Mouse (Mus musculus): ENCODE data around the gene Ythdf1. TPM values are rescaled to one million over a fixed set of nuclear protein-coding genes. Genes with fewer than 3 reads are reported as not detected.

Ythdf1 gene
- 80.5 and 83.1 TPM in 2 replicates for polyA plus RNA-seq (2014; fragmentation: Nextera tagmentation; extraction: Ambion mirVana)

DNA sequence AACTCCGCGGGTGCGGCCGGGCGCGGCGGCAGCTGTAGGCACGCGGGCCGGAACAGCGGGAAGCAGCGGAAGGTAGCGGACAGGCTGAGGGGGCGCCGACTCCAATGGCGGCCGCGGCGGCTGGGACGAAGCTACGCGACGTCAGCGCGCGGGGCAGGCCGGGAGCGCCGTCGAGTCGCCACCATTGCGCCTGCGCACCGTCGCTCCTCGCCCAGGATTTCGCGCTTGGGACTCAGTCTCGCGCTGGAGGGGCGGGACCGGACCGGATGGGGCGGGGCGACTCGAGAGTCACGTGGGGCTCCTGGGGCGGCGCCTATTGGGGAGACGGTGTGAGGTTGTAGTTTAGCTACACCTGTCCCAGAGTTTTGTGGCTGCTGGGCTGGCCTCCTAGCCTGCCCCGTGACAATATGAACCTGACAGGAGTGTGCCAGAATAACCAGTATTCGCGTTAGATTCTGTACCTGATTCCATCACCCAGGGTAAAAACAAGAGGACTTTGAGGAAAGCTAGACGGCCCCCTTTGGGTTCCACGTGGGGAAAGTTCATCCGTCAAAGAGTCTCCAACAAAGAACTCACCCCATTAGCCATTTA lies at the start of gene Ythdf1:
Gene Ythdf1 (minus strand): TSS at position 140 of the 591 bp plus-strand sequence.
- Histone ChIP-seq H3K4me1 (ENCODE audit: control insufficient read depth, insufficient read depth, low read length) (no peaks in the 10 kb centered on the region), H3K9ac (ENCODE audit: low read length) (peak within 1 kb of the TSS; percentile 99), H3K27me3 (ENCODE audit: control insufficient read depth, insufficient read depth, low read length) (no peaks in the 10 kb centered on the region), H3K27ac (replicated peaks; ENCODE audit: low read depth, low read length) (peak within 1 kb of the TSS; percentile 59), H3K4me3 (ENCODE audit: low read depth, low read length) (peak within 1 kb of the TSS; percentile 100), H3K36me3 (ENCODE audit: control insufficient read depth, insufficient read depth, low read length) (peaks cover 6% of the 10 kb centered on the region), H3K4me2 (ENCODE audit: low read depth, severe bottlenecking) (peak within 1 kb of the TSS; percentile 68), H3K9me3 (ENCODE audit: control insufficient read depth, low read length) (no peaks in the 10 kb centered on the region)
- DNase-seq (ENCODE audit: low spot score) (peak; percentile 99), ATAC-seq (ENCODE audit: insufficient number of reproducible peaks, low FRiP score, low TSS enrichment, low read depth) (peak; percentile 97)
- under 1% methylated on average over 41 of the region's 56 CpGs for WGBS

DNA sequence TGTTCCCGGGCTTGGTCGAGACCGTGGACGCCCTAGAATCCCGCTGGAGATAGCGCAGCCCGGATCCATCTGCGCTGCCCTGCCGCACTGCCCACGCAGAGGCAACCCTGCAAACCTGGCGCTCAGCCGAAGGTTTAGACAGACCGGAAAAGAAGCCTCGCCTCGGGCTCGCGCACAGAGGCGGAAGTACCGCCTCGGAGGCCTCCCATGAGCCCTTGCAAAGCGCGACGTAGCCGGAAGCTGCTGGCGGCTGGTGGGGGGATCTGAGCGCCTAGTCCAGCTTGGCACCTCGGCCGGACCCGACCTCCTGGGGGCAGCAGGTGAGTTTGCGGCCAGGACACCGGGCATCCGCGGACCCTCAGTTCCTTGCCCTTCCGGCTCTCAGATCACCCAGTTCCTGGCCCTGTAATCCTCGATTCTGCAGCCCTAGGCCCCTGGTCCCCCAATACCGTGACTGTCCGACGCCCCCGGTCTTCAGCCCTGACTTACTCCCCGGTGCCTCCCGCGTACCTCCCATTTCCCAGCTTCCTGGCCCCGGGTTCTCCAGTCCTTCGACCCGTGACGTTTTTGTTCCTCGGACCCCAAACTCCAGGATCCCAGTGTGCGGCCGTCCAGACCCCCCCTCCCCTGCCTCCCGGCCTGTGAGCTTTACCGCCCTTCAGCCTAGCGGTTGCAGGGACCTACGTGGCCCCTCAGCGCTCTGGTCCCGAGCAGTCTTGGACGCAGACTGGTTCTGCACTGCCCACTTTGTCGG lies 46.4 kb upstream of the Ythdf1 start, which contains the start of gene Arfgap1:
Gene Arfgap1 (plus strand): TSS at position 216 of the 754 bp plus-strand sequence.
- ATAC-seq (ENCODE audit: insufficient number of reproducible peaks, low FRiP score, low TSS enrichment, low read depth) (peak; percentile 86), DNase-seq (ENCODE audit: low spot score) (peak; percentile 90)
- Histone ChIP-seq H3K4me3 (ENCODE audit: low read depth, low read length) (peak within 1 kb of the TSS; percentile 94), H3K9me3 (ENCODE audit: control insufficient read depth, low read length) (no peaks in the 10 kb centered on the region), H3K36me3 (ENCODE audit: control insufficient read depth, insufficient read depth, low read length) (peaks cover 12% of the 10 kb centered on the region), H3K27ac (replicated peaks; ENCODE audit: low read depth, low read length) (no peak within 1 kb of the TSS), H3K27me3 (ENCODE audit: control insufficient read depth, insufficient read depth, low read length) (no peaks in the 10 kb centered on the region), H3K9ac (ENCODE audit: low read length) (peak within 1 kb of the TSS; percentile 89), H3K4me2 (ENCODE audit: low read depth, severe bottlenecking) (peak within 1 kb of the TSS; percentile 82), H3K4me1 (ENCODE audit: control insufficient read depth, insufficient read depth, low read length) (no peaks in the 10 kb centered on the region)
- under 1% methylated on average over 57 of the region's 57 CpGs for WGBS

DNA sequence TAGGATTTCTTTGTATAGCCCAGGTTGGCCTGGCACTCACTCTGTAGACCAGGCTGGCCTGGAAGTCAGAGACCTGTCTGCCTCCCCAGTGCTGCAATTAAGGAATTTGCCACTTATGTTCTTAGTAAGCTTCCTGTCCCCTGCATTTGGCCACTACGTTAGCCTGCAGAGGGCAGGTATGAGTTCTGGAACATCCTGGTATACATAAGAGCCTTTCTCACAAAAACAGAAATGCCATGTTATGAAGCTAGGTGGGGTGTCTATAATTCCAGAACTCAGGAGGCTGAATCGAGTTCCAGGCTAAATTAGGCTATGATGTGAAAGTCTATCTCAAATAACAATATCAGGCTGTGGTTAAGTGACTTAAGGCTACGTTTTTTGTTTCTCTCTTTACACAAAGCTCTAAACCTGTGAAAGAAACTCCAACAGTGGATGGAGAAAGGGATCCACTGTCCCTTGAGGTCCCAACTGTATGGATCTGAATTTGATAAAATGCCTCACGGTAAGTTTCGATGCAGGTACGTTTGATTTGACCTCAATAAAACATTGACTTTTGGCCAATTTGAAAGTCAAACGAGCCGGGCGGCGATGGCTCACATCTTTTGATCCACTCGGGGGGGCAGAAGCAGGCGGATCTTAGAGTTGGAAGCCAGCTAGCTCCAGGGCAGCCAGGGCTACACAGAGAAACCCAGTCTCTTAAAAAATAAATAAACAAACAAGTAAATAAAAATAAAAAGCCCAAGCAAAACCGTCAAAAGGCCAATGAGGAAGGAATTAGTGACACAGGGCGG lies 45.5 kb upstream of the Ythdf1 start:
- Histone ChIP-seq H3K4me3 (ENCODE audit: low read depth, low read length) (peak overlapping the region; percentile 94), H3K27ac (replicated peaks; ENCODE audit: low read depth, low read length) (no peak overlapping the region), H3K9me3 (ENCODE audit: control insufficient read depth, low read length) (no peaks in the 10 kb centered on the region), H3K4me2 (ENCODE audit: low read depth, severe bottlenecking) (peak overlapping the region; percentile 82), H3K27me3 (ENCODE audit: control insufficient read depth, insufficient read depth, low read length) (no peaks in the 10 kb centered on the region), H3K36me3 (ENCODE audit: control insufficient read depth, insufficient read depth, low read length) (peaks cover 7% of the 10 kb centered on the region; the same call in 1 of the 2 replicates), H3K4me1 (ENCODE audit: control insufficient read depth, insufficient read depth, low read length) (no peaks in the 10 kb centered on the region), H3K9ac (ENCODE audit: low read length) (peak overlapping the region; percentile 89)
- ATAC-seq (ENCODE audit: insufficient number of reproducible peaks, low FRiP score, low TSS enrichment, low read depth) (no peak), DNase-seq (ENCODE audit: low spot score) (peak; percentile 35)
- WGBS, result 13% methylated on average over 14 of the region's 14 CpGs

DNA sequence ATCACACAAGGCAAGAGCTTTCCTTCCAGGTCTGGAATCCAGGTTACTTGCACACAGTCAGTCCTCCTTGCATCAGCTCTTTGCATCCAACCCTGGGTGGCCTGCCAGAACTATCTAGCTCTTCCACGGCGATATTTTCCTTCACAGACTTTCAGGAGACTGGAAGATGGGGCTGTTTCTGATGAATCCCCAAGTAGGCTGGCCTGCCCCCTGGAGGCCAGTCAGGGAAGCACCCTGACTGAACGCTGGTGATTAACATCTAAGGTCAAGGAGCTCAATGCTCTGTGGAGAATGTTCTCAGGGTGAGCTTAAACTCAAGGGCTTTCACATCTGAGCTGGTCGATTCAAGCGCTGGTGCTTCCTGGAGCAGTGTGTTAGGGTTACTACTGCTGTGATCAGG lies 43.2 kb upstream of the Ythdf1 start:
- Histone ChIP-seq H3K9me3 (ENCODE audit: control insufficient read depth, low read length) (no peaks in the 10 kb centered on the region), H3K9ac (ENCODE audit: low read length) (no peak overlapping the region), H3K27ac (replicated peaks; ENCODE audit: low read depth, low read length) (no peak overlapping the region)

DNA sequence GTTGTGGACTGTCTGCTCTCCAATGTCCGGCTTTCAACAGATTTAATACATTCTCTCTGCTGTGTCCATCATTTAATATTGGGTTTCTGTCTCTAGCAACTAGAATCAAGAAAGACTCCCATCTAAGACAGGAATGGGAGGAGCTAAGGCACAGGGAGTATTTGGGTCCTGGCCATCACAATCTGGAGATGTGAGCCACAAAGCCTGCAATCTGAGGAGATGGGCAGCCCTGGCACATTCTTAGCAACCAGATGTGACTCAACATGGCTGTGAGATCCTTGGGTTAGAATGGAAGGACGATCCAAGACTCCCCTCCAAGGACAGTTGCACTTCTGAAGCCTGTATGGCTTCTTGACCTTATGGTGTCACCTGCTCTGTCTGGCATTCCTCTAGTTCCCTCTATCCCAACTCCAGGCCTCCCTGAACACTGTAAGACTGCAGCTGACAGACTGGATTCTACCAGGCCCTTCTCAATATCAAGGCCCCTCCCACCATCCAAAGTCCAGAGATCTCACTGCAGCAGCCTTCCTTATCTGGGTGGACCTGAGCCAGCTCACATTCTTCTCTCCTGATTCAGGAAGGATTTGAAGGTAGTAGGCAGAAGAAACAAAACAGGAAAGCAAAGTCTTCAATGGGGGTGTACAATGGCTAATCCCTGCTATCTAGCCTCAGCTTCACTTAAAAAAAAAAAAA lies 42.0 kb upstream of the Ythdf1 start:
- no peaks in the 10 kb centered on the region for H3K9me3 ChIP-seq (ENCODE audit: control insufficient read depth, low read length)
- H3K4me1 ChIP-seq (ENCODE audit: control insufficient read depth, insufficient read depth, low read length), result no peaks in the 10 kb centered on the region
- no peak overlapping the region for H3K4me3 ChIP-seq (ENCODE audit: low read depth, low read length)
- H3K36me3 ChIP-seq (ENCODE audit: control insufficient read depth, insufficient read depth, low read length), result no peaks in the 10 kb centered on the region
- no peaks in the 10 kb centered on the region for H3K27me3 ChIP-seq (ENCODE audit: control insufficient read depth, insufficient read depth, low read length)
- H3K4me2 ChIP-seq (ENCODE audit: low read depth, severe bottlenecking), result no peak overlapping the region
- WGBS, result 73% methylated on average over 2 of the region's 2 CpGs
- no peak for ATAC-seq (ENCODE audit: insufficient number of reproducible peaks, low FRiP score, low TSS enrichment, low read depth)
- DNase-seq (ENCODE audit: low spot score), result no peak
- no peak overlapping the region for H3K9ac ChIP-seq (ENCODE audit: low read length)
- no peak overlapping the region for H3K27ac ChIP-seq (replicated peaks; ENCODE audit: low read depth, low read length)

More for the DNA sequence above, 43.2 kb upstream of the Ythdf1 start:
- WGBS, result 8% methylated on average over 5 of the region's 5 CpGs
- Histone ChIP-seq H3K4me2 (ENCODE audit: low read depth, severe bottlenecking) (no peak overlapping the region), H3K27me3 (ENCODE audit: control insufficient read depth, insufficient read depth, low read length) (no peaks in the 10 kb centered on the region), H3K4me3 (ENCODE audit: low read depth, low read length) (no peak overlapping the region), H3K4me1 (ENCODE audit: control insufficient read depth, insufficient read depth, low read length) (no peaks in the 10 kb centered on the region), H3K36me3 (ENCODE audit: control insufficient read depth, insufficient read depth, low read length) (no peaks in the 10 kb centered on the region)
- DNase-seq (ENCODE audit: low spot score), result peak; percentile 83
- no peak for ATAC-seq (ENCODE audit: insufficient number of reproducible peaks, low FRiP score, low TSS enrichment, low read depth)

DNA sequence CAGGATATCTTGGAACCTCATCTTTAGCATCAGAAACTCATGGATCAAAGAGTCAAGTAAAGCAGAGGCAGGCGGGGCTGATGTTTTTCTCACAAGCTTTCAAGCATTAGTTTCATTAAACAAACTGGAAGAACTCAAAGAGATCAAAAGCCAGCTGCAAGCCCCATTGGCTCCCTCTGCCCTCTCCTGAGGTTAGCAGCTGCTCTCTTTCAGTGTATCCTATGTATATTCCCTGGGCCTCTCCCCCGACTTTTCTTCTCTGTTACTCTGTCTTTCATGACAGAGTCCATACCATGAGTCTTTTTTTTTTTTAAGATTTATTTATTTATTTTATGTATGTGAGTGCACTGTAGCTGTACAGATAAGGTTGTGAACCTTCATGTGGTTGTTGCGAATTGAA lies 39.4 kb upstream of the Ythdf1 start:
- no peak for ATAC-seq (ENCODE audit: insufficient number of reproducible peaks, low FRiP score, low TSS enrichment, low read depth)

DNA sequence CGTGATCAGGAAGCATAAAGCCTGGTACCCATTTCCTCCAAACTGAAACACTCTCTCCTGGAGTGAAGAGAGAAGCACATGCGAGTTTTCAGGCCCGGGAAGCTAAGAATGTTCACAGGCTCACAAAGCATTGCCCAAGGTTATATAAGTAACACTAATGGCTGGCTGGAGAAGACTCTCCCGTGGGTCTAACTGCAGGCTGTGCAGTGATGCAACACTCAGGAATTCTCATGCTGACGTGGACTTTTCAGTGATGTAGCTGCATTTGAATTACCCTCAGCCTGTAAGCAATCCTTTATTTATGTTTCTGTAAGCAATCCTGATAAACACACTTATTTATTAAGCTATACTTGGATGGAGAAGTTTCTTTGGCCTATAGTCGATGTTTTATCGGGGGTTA lies 38.9 kb upstream of the Ythdf1 start:
- Histone ChIP-seq H3K36me3 (ENCODE audit: control insufficient read depth, insufficient read depth, low read length) (no peaks in the 10 kb centered on the region), H3K4me3 (ENCODE audit: low read depth, low read length) (no peak overlapping the region), H3K27ac (replicated peaks; ENCODE audit: low read depth, low read length) (no peak overlapping the region), H3K27me3 (ENCODE audit: control insufficient read depth, insufficient read depth, low read length) (peaks cover 4% of the 10 kb centered on the region; the same call in 1 of the 2 replicates), H3K9ac (ENCODE audit: low read length) (no peak overlapping the region), H3K9me3 (ENCODE audit: control insufficient read depth, low read length) (no peaks in the 10 kb centered on the region), H3K4me2 (ENCODE audit: low read depth, severe bottlenecking) (no peak overlapping the region), H3K4me1 (ENCODE audit: control insufficient read depth, insufficient read depth, low read length) (0 out of 2 replicates have a peak, but pooled peaks cover 4% of the 10 kb centered on the region)
- WGBS, result 74% methylated on average over 7 of the region's 7 CpGs
- DNase-seq (ENCODE audit: low spot score) (no peak), ATAC-seq (ENCODE audit: insufficient number of reproducible peaks, low FRiP score, low TSS enrichment, low read depth) (no peak)

More for the DNA sequence above, 39.4 kb upstream of the Ythdf1 start:
- H3K4me3 ChIP-seq (ENCODE audit: low read depth, low read length), result no peak overlapping the region
- no peak overlapping the region for H3K9ac ChIP-seq (ENCODE audit: low read length)
- H3K4me1 ChIP-seq (ENCODE audit: control insufficient read depth, insufficient read depth, low read length), result no peaks in the 10 kb centered on the region
- H3K36me3 ChIP-seq (ENCODE audit: control insufficient read depth, insufficient read depth, low read length), result no peaks in the 10 kb centered on the region
- H3K27me3 ChIP-seq (ENCODE audit: control insufficient read depth, insufficient read depth, low read length), result peaks cover 4% of the 10 kb centered on the region; the same call in 1 of the 2 replicates
- H3K4me2 ChIP-seq (ENCODE audit: low read depth, severe bottlenecking), result no peak overlapping the region
- WGBS, result 55% methylated on average over 3 of the region's 3 CpGs
- no peak for DNase-seq (ENCODE audit: low spot score)
- H3K27ac ChIP-seq (replicated peaks; ENCODE audit: low read depth, low read length), result no peak overlapping the region
- no peaks in the 10 kb centered on the region for H3K9me3 ChIP-seq (ENCODE audit: control insufficient read depth, low read length)

Measured in limb, embryonic 11.5 days (tissue).